Mouse (Mus musculus) thymus, adult 2 months (tissue): ENCODE results near the gene Rars.

Experiments used
- CTCF ChIP-seq: fragments of 200-500 bp; IDR thresholded peaks from 2 replicates; pipeline ENCODE4 v1.5.1; 2012; ENCODE audit warnings: mild to moderate bottlenecking, control low read depth, low read length, moderate library complexity, borderline replicate concordance; ENCODE audit not compliant: control insufficient read depth, poor library complexity, insufficient read depth; ENCODE audit errors: extremely low read depth
- POLR2A ChIP-seq: fragments of 200-500 bp; IDR thresholded peaks from 2 replicates; pipeline ENCODE4 v1.6.1; 2012; ENCODE audit warnings: mild to moderate bottlenecking, low read length, control low read depth, moderate library complexity; ENCODE audit not compliant: control insufficient read depth, poor library complexity, insufficient read depth; ENCODE audit errors: extremely low read depth

GRCm38 (mm10) chr11:35854941-35855340 lies 20.6 kb upstream of the Rars start:
- no peak for TF ChIP-seq CTCF
- no peak for TF ChIP-seq POLR2A
